Mouse (Mus musculus) midbrain, postnatal 0 days (tissue): ENCODE measurements around the gene Bmper. TPM values are rescaled to one million over a fixed set of nuclear protein-coding genes. Genes with fewer than 3 reads are reported as not detected.

Experiments used
- ATAC-seq: fragments of 200-750 bp; cut with Nextera tagmentation; 2 replicates; pipeline ENCODE4 v1.8.0; 2017; ENCODE audit warnings: moderate number of reproducible peaks, mild to moderate bottlenecking, moderate TSS enrichment, moderate library complexity; ENCODE audit not compliant: low FRiP score
- DNase-seq: peaks from one replicate; pipeline ENCODE4 v3.0.0-alpha.2; 2015; ENCODE audit warnings: low spot score
- H3K27ac ChIP-seq: fragments of 300-500 bp; sonication (generic); 2 replicates; pipeline ENCODE4 v1.5.1; 2014; ENCODE audit warnings: low read depth, mild to moderate bottlenecking, low read length, mixed read lengths
- H3K27me3 ChIP-seq: fragments of 300-500 bp; sonication (generic); 2 replicates; pipeline ENCODE4 v1.6.1; 2014; ENCODE audit warnings: low read length, control low read depth, mixed read lengths; ENCODE audit not compliant: insufficient read depth
- H3K36me3 ChIP-seq: fragments of 300-500 bp; sonication (generic); 2 replicates; pipeline ENCODE4 v1.6.1; 2014; ENCODE audit warnings: low read length, control low read depth, mixed read lengths; ENCODE audit not compliant: insufficient read depth
- H3K4me1 ChIP-seq: fragments of 300-500 bp; sonication (generic); 2 replicates; pipeline ENCODE4 v1.6.1; 2014; ENCODE audit warnings: mild to moderate bottlenecking, control low read depth, antibody characterized with exemption, low read length, mixed read lengths; ENCODE audit not compliant: insufficient read depth
- H3K4me2 ChIP-seq: fragments of 300-500 bp; sonication (generic); 2 replicates; pipeline ENCODE4 v1.6.1; 2014; ENCODE audit warnings: low read depth, mild to moderate bottlenecking, low read length, mixed read lengths; ENCODE audit not compliant: poor library complexity, severe bottlenecking
- H3K4me3 ChIP-seq: fragments of 300-500 bp; sonication (generic); 2 replicates; pipeline ENCODE4 v1.5.1; 2014; ENCODE audit warnings: low read depth, mild to moderate bottlenecking, low read length, moderate library complexity
- H3K9ac ChIP-seq: fragments of 300-500 bp; sonication (generic); replicated peaks from 2 replicates; pipeline ENCODE4 v1.6.1; 2014; ENCODE audit warnings: mild to moderate bottlenecking, low read length, moderate library complexity, mixed read lengths; ENCODE audit not compliant: poor library complexity, severe bottlenecking
- H3K9me3 ChIP-seq: fragments of 300-500 bp; sonication (generic); 2 replicates; pipeline ENCODE4 v1.6.1; 2016; ENCODE audit warnings: low read length, control low read depth
- CTCF ChIP-seq: IDR thresholded peaks from 2 replicates; pipeline ENCODE4 v1.5.1; 2016; ENCODE audit warnings: antibody characterized with exemption, mild to moderate bottlenecking
- WGBS: fragments of 180-500 bp; shearing (Covaris S2); extraction: QIAGEN DNeasy Blood & Tissue Kit; methylation state at CpG from one replicate; pipeline ENCODE4 v1.1.7; 2014; 5-methylcytosine and 5-hydroxymethylcytosine counted together
- polyA plus RNA-seq: library from polyadenylated mRNA; unstranded; fragments of >200 nt; fragmentation: Nextera tagmentation; extraction: Ambion mirVana; gene quantifications from 2 replicates; pipeline ENCODE4 v1.2.1, GENCODE M21; 2015
- total RNA-seq: library from RNA; depleted of rRNA; stranded (reverse); fragments of >200 nt; gene quantifications from 2 replicates; pipeline ENCODE4 v1.2.3, GENCODE M21; 2014

The Bmper gene
- total and polyA plus RNA-seq, 2 experiments from 2014 or later, result 6.3 to 9.2 TPM

- ATAC-seq (peak; percentile 14; the same call in 1 of the 2 replicates), DNase-seq (no peak)
- Histone ChIP-seq H3K27me3 (0 out of 2 replicates have a peak, but pooled peaks cover 3% of the 10 kb centered on the region), H3K4me2 (peak overlapping the region; percentile 94), H3K9ac (peak overlapping the region; percentile 77), H3K4me1 (peaks cover 5% of the 10 kb centered on the region; the same call in 1 of the 2 replicates), H3K9me3 (no peaks in the 10 kb centered on the region), H3K27ac (peak overlapping the region; percentile 80; the same call in 1 of the 2 replicates), H3K36me3 (no peaks in the 10 kb centered on the region), H3K4me3 (peak overlapping the region; percentile 77)
- 18% methylated on average over 5 of the region's 5 CpGs for WGBS
- TF ChIP-seq CTCF, result no peak
Observed at GRCm38 (mm10) chr9:23221976-23222375, 900 bp upstream of the Bmper start.

DNA sequence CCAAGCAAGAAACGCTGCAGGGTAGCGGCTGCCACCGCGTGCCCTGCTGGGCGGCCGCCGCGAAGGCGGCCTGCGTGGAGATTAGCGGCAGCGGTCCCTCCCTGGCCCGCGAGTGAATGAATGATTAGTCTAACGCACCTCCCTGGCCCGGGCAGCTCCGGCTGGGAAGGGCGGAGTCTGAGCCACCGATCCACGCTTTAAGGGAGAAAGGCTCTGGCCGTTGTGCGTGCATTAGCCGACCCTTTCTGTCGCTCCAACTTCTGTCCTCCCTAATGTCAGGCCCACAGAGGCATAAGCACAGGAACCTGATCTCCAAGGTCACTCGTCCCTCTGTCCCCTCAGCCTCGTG lies 410 bp upstream of the Bmper start:
- no peak for TF ChIP-seq CTCF
- Histone ChIP-seq H3K9me3 (no peaks in the 10 kb centered on the region), H3K9ac (peak overlapping the region; percentile 77), H3K27me3 (0 out of 2 replicates have a peak, but pooled peaks cover 3% of the 10 kb centered on the region), H3K4me1 (peaks cover 5% of the 10 kb centered on the region; the same call in 1 of the 2 replicates), H3K27ac (peak overlapping the region; percentile 80), H3K4me2 (peak overlapping the region; percentile 94), H3K36me3 (no peaks in the 10 kb centered on the region), H3K4me3 (peak overlapping the region; percentile 77)
- WGBS, result 1% methylated on average over 24 of the region's 26 CpGs
- DNase-seq (peak; percentile 40), ATAC-seq (peak; percentile 47)

DNA sequence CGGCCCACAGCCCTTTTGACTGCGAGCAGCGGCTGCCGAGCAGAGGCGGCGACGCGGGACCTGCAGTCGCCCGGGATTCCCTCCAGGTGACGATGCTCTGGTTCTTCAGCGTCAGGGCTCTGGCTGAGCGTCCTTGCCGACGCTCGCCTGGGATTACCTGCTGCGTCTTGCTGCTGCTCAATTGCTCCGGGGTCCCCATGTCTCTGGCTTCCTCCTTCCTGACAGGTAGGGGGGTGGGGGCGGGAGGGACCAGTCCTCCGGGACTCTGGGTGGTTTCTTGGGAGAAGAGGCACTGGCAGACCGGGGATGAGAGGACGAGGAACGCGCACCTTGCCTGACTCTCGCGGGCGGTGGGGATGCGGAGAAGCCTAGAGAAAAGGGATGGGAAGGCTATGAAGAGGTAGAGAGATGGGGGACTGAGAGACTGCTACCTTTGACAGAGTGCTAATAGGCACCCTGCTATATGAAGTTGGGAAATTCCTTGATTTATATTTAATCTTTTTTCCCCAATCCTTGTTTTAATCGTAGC lies 737 bp downstream of the Bmper start:
- H3K27me3 ChIP-seq, result 0 out of 2 replicates have a peak, but pooled peaks cover 3% of the 10 kb centered on the region
- DNase-seq, result no peak
- 1% methylated on average over 21 of the region's 29 CpGs for WGBS
- peak; percentile 29 for ATAC-seq
- peaks cover 5% of the 10 kb centered on the region; the same call in 1 of the 2 replicates for H3K4me1 ChIP-seq
- no peak for TF ChIP-seq CTCF
- peak overlapping the region; percentile 80; the same call in 1 of the 2 replicates for H3K27ac ChIP-seq
- no peaks in the 10 kb centered on the region for H3K9me3 ChIP-seq
- peak overlapping the region; percentile 77 for H3K9ac ChIP-seq
- H3K4me2 ChIP-seq, result peak overlapping the region; percentile 94
- peak overlapping the region; percentile 77 for H3K4me3 ChIP-seq
- H3K36me3 ChIP-seq, result no peaks in the 10 kb centered on the region

DNA sequence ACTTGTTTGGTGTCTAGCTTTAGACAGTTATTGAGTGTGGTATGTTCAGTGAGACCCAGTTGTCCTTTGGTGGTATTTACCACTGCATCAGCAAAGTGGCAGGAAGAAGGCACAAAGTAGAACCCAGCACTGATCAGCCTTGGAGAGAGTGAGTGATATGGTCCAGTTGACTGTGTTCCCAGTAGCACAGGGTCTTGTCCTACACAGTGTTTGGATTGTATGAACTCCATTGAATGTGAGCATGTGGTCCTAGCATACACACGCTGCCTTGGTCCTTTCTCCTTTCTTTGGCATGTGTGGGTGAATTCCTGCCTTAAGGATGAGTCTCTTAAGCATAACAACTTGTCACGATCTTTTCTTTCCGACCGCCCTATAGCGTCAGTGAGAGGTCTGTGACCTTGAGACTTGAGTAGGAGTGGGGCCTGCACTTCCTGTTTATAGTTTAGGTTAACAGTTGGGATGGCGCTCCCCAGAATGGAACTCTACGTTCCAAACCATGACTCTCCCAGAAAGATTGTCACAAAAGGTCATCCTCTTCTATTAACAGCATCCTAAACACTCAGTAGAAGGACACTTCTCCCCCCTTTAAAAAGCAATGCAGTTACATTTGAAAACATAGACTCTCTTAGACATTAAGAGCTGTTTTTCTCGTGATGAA lies 10.7 kb downstream of the Bmper start:
- Histone ChIP-seq H3K27ac (no peak overlapping the region), H3K36me3 (no peaks in the 10 kb centered on the region), H3K9ac (no peak overlapping the region), H3K4me1 (no peaks in the 10 kb centered on the region), H3K27me3 (no peaks in the 10 kb centered on the region), H3K9me3 (no peaks in the 10 kb centered on the region), H3K4me2 (no peak overlapping the region), H3K4me3 (no peak overlapping the region)
- DNase-seq, result no peak
- no peak for ATAC-seq
- 88% methylated on average over 8 of the region's 8 CpGs for WGBS
- TF ChIP-seq CTCF, result no peak

DNA sequence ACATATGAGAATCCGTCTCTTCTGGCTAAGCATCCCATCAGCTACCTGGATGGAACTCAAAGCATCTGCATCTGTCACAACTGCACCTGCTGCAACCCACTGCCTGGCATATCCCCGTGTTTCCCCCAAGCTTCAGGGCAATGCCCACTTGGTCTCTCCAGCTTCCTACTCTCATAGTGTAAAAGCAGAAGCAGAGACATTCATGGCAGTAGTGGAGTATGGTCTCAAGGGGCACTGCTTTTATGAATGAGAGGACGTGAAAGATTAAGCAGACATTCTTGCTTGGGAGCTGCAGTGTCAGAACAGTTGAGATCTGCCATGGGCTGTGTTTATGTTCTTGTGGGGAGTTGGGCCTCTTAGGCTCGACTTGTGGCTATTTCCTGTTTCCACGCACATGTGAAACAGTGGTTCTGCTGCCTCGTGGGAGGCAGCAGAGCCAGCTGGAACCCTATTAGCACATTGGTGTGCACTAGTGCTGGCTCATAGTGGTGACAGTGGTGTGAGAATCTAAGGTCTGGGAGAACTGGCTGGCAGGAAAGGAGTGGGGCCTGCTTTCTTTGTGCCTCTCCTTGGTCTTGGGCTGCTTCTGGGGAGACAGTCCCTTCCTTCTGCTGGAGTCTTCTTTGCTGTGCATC lies 12.6 kb downstream of the Bmper start:
- H3K27ac ChIP-seq, result no peak overlapping the region
- no peak for TF ChIP-seq CTCF
- H3K9ac ChIP-seq, result no peak overlapping the region
- H3K4me2 ChIP-seq, result no peak overlapping the region
- no peaks in the 10 kb centered on the region for H3K4me1 ChIP-seq
- H3K9me3 ChIP-seq, result no peaks in the 10 kb centered on the region
- DNase-seq, result no peak
- no peaks in the 10 kb centered on the region for H3K36me3 ChIP-seq
- 78% methylated on average over 6 of the region's 6 CpGs for WGBS
- no peak overlapping the region for H3K4me3 ChIP-seq
- ATAC-seq, result no peak
- H3K27me3 ChIP-seq, result no peaks in the 10 kb centered on the region
